In genomic region chr11:95122100-95122489, GRCm38 (mm10) we compare ENCODE assay signal across 21 mouse cellular contexts. TPM values are rescaled to one million over a fixed set of nuclear protein-coding genes. Genes with fewer than 3 reads are reported as not detected.
DNase-seq lines count a peak whose midpoint lies in the region; ATAC-seq lines count a peak whose summit lies in the region.
"Had no signal": no experiment of that assay in that cellular context is flagged by ENCODE, and none has a peak within 500 bp of the region (broad histone marks: within the 10 kb centered on the region; RNA-seq: fewer than 3 reads in every experiment).

No protein-coding gene starts in this region.

- H3K9ac ChIP-seq in lung, embryonic 15.5 days, result no peak overlapping the region
- H3K9ac ChIP-seq in stomach, embryonic 15.5 days, result no peak overlapping the region
- H3K9ac ChIP-seq: intestine, embryonic 15.5 days; liver, embryonic 13.5 days had no signal

- peaks cover 100% of the 10 kb centered on the region for H3K27me3 ChIP-seq in heart, embryonic 10.5 days (ENCODE audit: insufficient read depth, poor library complexity, severe bottlenecking)
- peaks cover 80% of the 10 kb centered on the region for H3K27me3 ChIP-seq in lung, embryonic 15.5 days
- peaks cover 99% of the 10 kb centered on the region for H3K27me3 ChIP-seq in limb, embryonic 10.5 days (ENCODE audit: low read depth, poor library complexity, severe bottlenecking)
- H3K27me3 ChIP-seq in stomach, embryonic 15.5 days (replicated peaks), result peaks cover 68% of the 10 kb centered on the region

- no peak for ATAC-seq in lung, embryonic 15.5 days (ENCODE audit: borderline replicate concordance, extremely low read depth, low FRiP score, low TSS enrichment)
- ATAC-seq in stomach, embryonic 15.5 days (ENCODE audit: insufficient read depth, low FRiP score, low read depth), result no peak
- ATAC-seq: intestine, embryonic 15.5 days; Patski had no signal

- DNase-seq in heart, embryonic 10.5 days (ENCODE audit: low spot score), result no peak
- no peak for DNase-seq in heart, adult 8-10 months (ENCODE audit: low spot score)
- no peak for DNase-seq in lung, postnatal 4 days
- DNase-seq in limb, embryonic 10.5 days (ENCODE audit: low spot score), result no peak
- no peak for DNase-seq in embryo, embryonic 10.5 days (ENCODE audit: low spot score)
- DNase-seq in layer of hippocampus, adult 9-11 months, result no peak
- DNase-seq: cerebellum, adult 18-20 months; liver, embryonic 13.5 days; right cerebral cortex, postnatal 25 days; thymus, postnatal 25 days had no signal

- H3K4me1 ChIP-seq in heart, embryonic 10.5 days, result peaks cover 56% of the 10 kb centered on the region
- peaks cover 44% of the 10 kb centered on the region for H3K4me1 ChIP-seq in lung, embryonic 15.5 days
- H3K4me1 ChIP-seq in limb, embryonic 10.5 days, result peaks cover 59% of the 10 kb centered on the region
- H3K4me1 ChIP-seq in stomach, embryonic 15.5 days, result peaks cover 27% of the 10 kb centered on the region

- no peaks in the 10 kb centered on the region for H3K9me3 ChIP-seq in heart, embryonic 10.5 days
- no peaks in the 10 kb centered on the region for H3K9me3 ChIP-seq in lung, embryonic 15.5 days
- H3K9me3 ChIP-seq in limb, embryonic 10.5 days (replicated peaks), result no peaks in the 10 kb centered on the region
- no peaks in the 10 kb centered on the region for H3K9me3 ChIP-seq in stomach, embryonic 15.5 days
- H3K9me3 ChIP-seq: intestine, embryonic 15.5 days; liver, embryonic 13.5 days had no signal

- H3K4me3 ChIP-seq in heart, embryonic 10.5 days, result peak overlapping the region; percentile 54
- H3K4me3 ChIP-seq in lung, embryonic 15.5 days, result no peak overlapping the region
- H3K4me3 ChIP-seq in limb, embryonic 10.5 days, result peak overlapping the region; percentile 54; the same call in 1 of the 2 replicates
- peak overlapping the region; percentile 40 for H3K4me3 ChIP-seq in stomach, embryonic 15.5 days (replicated peaks)

- H3K27ac ChIP-seq in heart, embryonic 10.5 days, result peak overlapping the region; percentile 5; the same call in 1 of the 2 replicates
- no peak overlapping the region for H3K27ac ChIP-seq in lung, embryonic 15.5 days
- H3K27ac ChIP-seq in limb, embryonic 10.5 days, result no peak overlapping the region
- H3K27ac ChIP-seq in stomach, embryonic 15.5 days, result no peak overlapping the region
- H3K27ac ChIP-seq: intestine, embryonic 15.5 days; liver, embryonic 13.5 days; macrophage had no signal

- H3K4me2 ChIP-seq in lung, embryonic 15.5 days, result peak overlapping the region; percentile 90; the same call in 1 of the 2 replicates
- peak overlapping the region; percentile 82; the same call in 1 of the 2 replicates for H3K4me2 ChIP-seq in stomach, embryonic 15.5 days

- 37% methylated on average over 6 of the region's 6 CpGs for WGBS in heart, embryonic 10.5 days
- WGBS in lung, embryonic 15.5 days, result 60% methylated on average over 6 of the region's 6 CpGs
- WGBS in limb, embryonic 10.5 days, result 27% methylated on average over 6 of the region's 6 CpGs
- 55% methylated on average over 6 of the region's 6 CpGs for WGBS in stomach, embryonic 15.5 days

- no peaks in the 10 kb centered on the region for H3K36me3 ChIP-seq in heart, embryonic 10.5 days
- no peaks in the 10 kb centered on the region for H3K36me3 ChIP-seq in lung, embryonic 15.5 days
- no peaks in the 10 kb centered on the region for H3K36me3 ChIP-seq in limb, embryonic 10.5 days
- no peaks in the 10 kb centered on the region for H3K36me3 ChIP-seq in stomach, embryonic 15.5 days
- H3K36me3 ChIP-seq: intestine, embryonic 15.5 days; liver, embryonic 13.5 days had no signal

RNA-seq across cellular contexts. Expression of gene Dlx3, which starts 2.2 kb away (rescaled TPM):
- polyA plus RNA-seq in heart, embryonic 10.5 days (2016; fragmentation: Nextera tagmentation; extraction: Ambion mirVana), result 3.2 and 5.9 TPM in 2 replicates
- total RNA-seq in heart, adult 8-10 months (2022), result not detected
- 0.23 and 0.50 TPM in 2 replicates for polyA plus RNA-seq in lung, embryonic 15.5 days (2015; fragmentation: Nextera tagmentation; extraction: Ambion mirVana)
- 6.9 and 9.5 TPM in 2 replicates for polyA plus RNA-seq in limb, embryonic 10.5 days (2016; fragmentation: Nextera tagmentation; extraction: Ambion mirVana)
- 1.9 and 2.0 TPM in 2 replicates for polyA plus RNA-seq in stomach, embryonic 15.5 days (2015; fragmentation: Nextera tagmentation; extraction: Ambion mirVana)
- total RNA-seq: heart, postnatal 25 days; left cerebral cortex, adult 18-20 months had no signal
- polyA plus RNA-seq: cortical plate, adult 2 months; frontal cortex, adult 2 months; macrophage; Patski had no signal

RNA-seq across cellular contexts. Expression of gene Dlx4, which starts 24.0 kb away (rescaled TPM):
- 0.43 and 1.2 TPM in 2 replicates for polyA plus RNA-seq in heart, embryonic 10.5 days (2016; fragmentation: Nextera tagmentation; extraction: Ambion mirVana)
- total RNA-seq in heart, adult 8-10 months (2022), result not detected
- polyA plus RNA-seq in lung, embryonic 15.5 days (2015; fragmentation: Nextera tagmentation; extraction: Ambion mirVana), result 0.41 and 0.45 TPM in 2 replicates
- polyA plus RNA-seq in limb, embryonic 10.5 days (2016; fragmentation: Nextera tagmentation; extraction: Ambion mirVana), result 0.85 and 1.9 TPM in 2 replicates
- 0.46 and 0.58 TPM in 2 replicates for polyA plus RNA-seq in stomach, embryonic 15.5 days (2015; fragmentation: Nextera tagmentation; extraction: Ambion mirVana)
- total RNA-seq: gastrocnemius, postnatal 4 days had no signal
- polyA plus RNA-seq: frontal cortex, adult 2 months; large intestine, adult 2 months; macrophage had no signal

RNA-seq across cellular contexts. Expression of gene Itga3, which starts 45.5 kb away (rescaled TPM):
- 11.5 and 13.8 TPM in 2 replicates for polyA plus RNA-seq in heart, embryonic 10.5 days (2016; fragmentation: Nextera tagmentation; extraction: Ambion mirVana)
- 10 to 100 TPM in 1 of 4 experiments, 1 to 10 TPM in 3; 9.1 to 10.3 (median 9.8) TPM for total RNA-seq in heart, adult 8-10 months (2022)
- 27.0 and 27.3 TPM in 2 replicates for polyA plus RNA-seq in lung, embryonic 15.5 days (2015; fragmentation: Nextera tagmentation; extraction: Ambion mirVana)
- 10.2 and 11.1 TPM in 2 replicates for polyA plus RNA-seq in limb, embryonic 10.5 days (2016; fragmentation: Nextera tagmentation; extraction: Ambion mirVana)
- polyA plus RNA-seq in stomach, embryonic 15.5 days (2015; fragmentation: Nextera tagmentation; extraction: Ambion mirVana), result 23.8 and 24.1 TPM in 2 replicates
